ENCODE assay signal across 8 mouse cellular contexts in the genomic region with DNA sequence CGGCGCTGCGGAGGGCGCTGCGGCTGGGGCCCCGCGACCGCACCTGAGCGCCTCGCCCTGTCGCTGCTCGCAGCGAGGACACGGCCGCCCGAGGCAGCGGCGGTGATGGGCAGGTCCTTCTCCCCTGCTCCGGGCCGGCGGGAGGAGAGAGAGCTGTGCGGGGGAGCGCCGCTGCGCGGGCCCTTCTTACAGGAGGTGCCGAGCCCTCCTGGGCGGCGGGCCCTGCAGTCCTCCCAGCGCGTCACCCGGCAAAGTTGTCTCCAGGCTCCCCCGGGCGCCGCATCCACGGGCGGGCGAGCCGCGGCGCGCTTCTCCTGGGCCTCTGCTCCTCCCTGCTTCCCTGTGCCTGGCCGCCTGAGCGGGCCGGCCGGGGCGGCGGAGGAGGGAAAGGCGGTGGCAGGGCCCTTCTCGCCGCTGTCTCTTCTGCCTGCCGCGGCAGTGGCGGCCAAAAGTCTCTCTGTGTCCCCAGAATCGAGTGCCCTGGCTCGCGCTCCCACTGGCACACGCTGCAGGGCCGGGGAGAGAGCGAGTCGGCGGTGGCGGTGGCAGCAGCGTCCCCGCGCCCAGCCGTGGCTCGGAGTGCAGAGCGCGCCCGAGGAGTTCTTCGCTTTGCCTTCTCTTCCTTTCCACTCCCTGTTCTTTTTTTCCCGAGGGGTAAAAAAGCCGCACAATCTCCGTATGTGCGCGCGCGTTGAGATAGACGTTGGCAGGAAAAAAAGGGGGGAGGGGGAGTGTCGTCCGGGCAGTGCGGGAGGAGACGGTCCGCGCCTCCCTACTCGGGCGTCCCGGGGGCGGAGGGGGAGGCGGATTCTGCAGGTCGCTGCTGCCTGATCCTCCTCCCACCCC. TPM values are rescaled to one million over a fixed set of nuclear protein-coding genes. Genes with fewer than 3 reads are reported as not detected.
DNase-seq lines count a peak whose midpoint lies in the region; ATAC-seq and TF ChIP-seq lines count a peak whose summit lies in the region.

A gene (minus strand): TSS at position 673 of the 846 bp plus-strand sequence.

- no peak for TF ChIP-seq CTCF in lung, adult 2 months (IDR thresholded peaks at IDR 0.05; ENCODE audit: insufficient read depth, low read length)

- H3K4me3 ChIP-seq in kidney, embryonic 15.5 days (replicated peaks) = peak within 1 kb of the TSS; percentile 63
- peak within 1 kb of the TSS; percentile 48 for H3K4me3 ChIP-seq in lung, adult 2 months (replicated peaks; ENCODE audit: extremely low read depth, low read depth, low read length)

- H3K4me1 ChIP-seq in kidney, embryonic 15.5 days = peaks cover 39% of the 10 kb centered on the region
- peaks cover 3% of the 10 kb centered on the region; the same call in 1 of the 2 replicates for H3K4me1 ChIP-seq in lung, adult 2 months (ENCODE audit: control insufficient read depth, insufficient read depth, low read length)

- H3K36me3 ChIP-seq in kidney, embryonic 15.5 days = no peaks in the 10 kb centered on the region

- 0 out of 2 replicates have a peak, but pooled peaks have one; percentile 11 for ATAC-seq in granulocyte monocyte progenitor cell, adult 5-6 weeks (replicated peaks; ENCODE audit: poor library complexity, severe bottlenecking)
- peak; percentile 59 for ATAC-seq in kidney, embryonic 15.5 days (replicated peaks; ENCODE audit: low FRiP score)

- H3K9me3 ChIP-seq in kidney, embryonic 15.5 days (replicated peaks) = no peaks in the 10 kb centered on the region

- H3K9ac ChIP-seq in kidney, embryonic 15.5 days = peak within 1 kb of the TSS; percentile 49

- peak; percentile 28 to 43 for DNase-seq in lung, adult 18-20 months
- no peak for DNase-seq in lung, postnatal 25 days (ENCODE audit: low spot score)
- peak; percentile 29 to 33 for DNase-seq in cerebellum, postnatal 36 days
- peak; percentile 62 for DNase-seq in lung, adult 2 months
- DNase-seq in retina, postnatal 1 day = peak; percentile 72
- DNase-seq in spleen, adult 12 weeks (ENCODE audit: low spot score) = no peak

- TF ChIP-seq POLR2A in lung, adult 2 months (IDR thresholded peaks at IDR 0.05; ENCODE audit: borderline replicate concordance, extremely low read depth, low read depth, low read length) = no peak

- under 1% methylated on average over 72 of the region's 92 CpGs for WGBS in kidney, embryonic 15.5 days
- 2% methylated on average over 89 of the region's 92 CpGs for WGBS in lung, adult 2 months

- H3K27me3 ChIP-seq in kidney, embryonic 15.5 days = peaks cover 91% of the 10 kb centered on the region

- H3K27ac ChIP-seq in kidney, embryonic 15.5 days = no peak within 1 kb of the TSS

- H3K4me2 ChIP-seq in kidney, embryonic 15.5 days = peak within 1 kb of the TSS; percentile 100

RNA-seq across cellular contexts. Expression of the gene that starts here (rescaled TPM):
- total RNA-seq in granulocyte monocyte progenitor cell, adult 5-6 weeks (2014; fragmentation: Nextera tagmentation) = not detected in 2 replicates
- not detected in 2 replicates for total RNA-seq in granulocyte monocyte progenitor cell, adult 5-6 weeks (2017)
- polyA plus RNA-seq in kidney, embryonic 15.5 days (2015; fragmentation: Nextera tagmentation; extraction: Ambion mirVana) = 0.32 and 0.34 TPM in 2 replicates
- 6.8 and 11.0 TPM in 2 replicates for polyA plus RNA-seq in lung, adult 2 months (2012; rRNA removed)

Comparison
In these comparisons a context has a peak if more than half of its experiments do, and no peak if none do; other contexts are left out.
1. DNase-seq: peak in lung, adult 18-20 months (2 of 2), cerebellum, postnatal 36 days (2 of 2), lung, adult 2 months (single experiment) and retina, postnatal 1 day (single experiment); none in lung, postnatal 25 days (single experiment) and spleen, adult 12 weeks (single experiment).
2. Peak in ATAC-seq in granulocyte monocyte progenitor cell, adult 5-6 weeks; RNA of the gene not detected or under 1 TPM.
3. Peak in ATAC-seq, H3K4me3 ChIP-seq, H3K9ac ChIP-seq and H3K4me2 ChIP-seq in kidney, embryonic 15.5 days; RNA of the gene not detected or under 1 TPM.